Mouse (Mus musculus) erythroid progenitor cell, adult 5-6 weeks (primary cell): ENCODE data around the gene Ankrd53. TPM values are rescaled to one million over a fixed set of nuclear protein-coding genes. Genes with fewer than 3 reads are reported as not detected.
"Not testable (repeated sequence)": the region's sequence is repeated elsewhere in the genome, so short reads cannot be mapped to it uniquely, and the experiment has no call there.

ENCODE experiments used
- ATAC-seq: replicated peaks from 2 replicates; pipeline ENCODE4 v1.8.0; 2016; ENCODE audit warnings: moderate number of reproducible peaks, mild to moderate bottlenecking, moderate TSS enrichment, inconsistent platforms; ENCODE audit not compliant: poor library complexity, low FRiP score, severe bottlenecking
- total RNA-seq, 2 experiments: library from RNA; stranded (forward) in 1 of 2; stranded (reverse) in 1 of 2; fragments of 150-400 nt in 1 of 2; fragments of 186-747, 209-891 nt in 1 of 2; gene quantifications; 2 replicates each; pipeline versions ENCODE4 v1.2.3 to v1.2.4; 2015 to 2017; ENCODE audit warnings: low replicate concordance in 2 of 2

The Ankrd53 gene
- total RNA-seq, 2 experiments from 2014 or later, result not detected

- ATAC-seq, result no peak
Measured at GRCm38 (mm10) chr6:83756051-83756450, 6.4 kb upstream of the Ankrd53 start.

- ATAC-seq, result no peak
Measured at GRCm38 (mm10) chr6:83762880-83763431, 512 bp downstream of the Ankrd53 start.

DNA sequence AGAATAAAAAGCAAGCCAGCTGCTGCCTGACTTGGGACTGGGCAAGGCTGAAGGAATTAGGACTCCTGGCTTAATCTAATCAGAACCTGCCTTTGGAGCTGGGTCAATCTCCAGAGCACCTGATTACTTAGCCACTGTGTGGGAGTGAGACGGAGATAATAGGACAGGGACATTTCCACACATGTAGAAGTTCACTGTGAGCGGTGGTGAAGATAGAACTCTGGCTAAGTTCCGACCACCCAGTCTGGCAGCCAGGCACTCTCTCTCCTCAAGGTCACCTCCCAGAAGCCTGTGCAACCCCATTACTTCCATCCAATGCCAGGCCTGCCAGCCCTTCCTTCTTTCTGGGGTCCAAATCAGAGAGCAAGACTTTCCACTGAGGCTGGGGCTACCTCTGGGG, 4.5 kb downstream of the Ankrd53 start:
- no peak for ATAC-seq

DNA sequence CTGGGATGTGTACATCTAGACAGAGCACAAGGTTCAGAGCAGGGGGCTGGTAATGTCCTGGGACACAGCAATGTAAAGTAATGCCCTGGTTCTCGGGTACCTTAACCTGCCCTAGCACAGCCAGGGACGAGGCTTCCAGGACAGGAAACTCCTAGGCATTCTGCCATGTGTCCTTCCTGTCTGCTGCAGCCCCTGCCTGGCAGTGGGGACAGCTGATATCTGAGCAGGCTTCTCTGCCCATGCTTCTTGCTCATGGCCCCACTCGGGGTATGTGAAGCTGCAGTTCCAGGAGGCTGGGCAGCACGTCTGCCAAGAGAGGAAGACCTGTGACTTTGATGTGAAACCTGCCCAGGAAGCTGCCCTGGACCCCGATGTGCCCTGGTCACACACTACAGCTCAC, 6.0 kb downstream of the Ankrd53 start:
- ATAC-seq, result no peak

- ATAC-seq, result no peak
Measured at GRCm38 (mm10) chr6:83774126-83774525, 11.7 kb downstream of the Ankrd53 start.

DNA sequence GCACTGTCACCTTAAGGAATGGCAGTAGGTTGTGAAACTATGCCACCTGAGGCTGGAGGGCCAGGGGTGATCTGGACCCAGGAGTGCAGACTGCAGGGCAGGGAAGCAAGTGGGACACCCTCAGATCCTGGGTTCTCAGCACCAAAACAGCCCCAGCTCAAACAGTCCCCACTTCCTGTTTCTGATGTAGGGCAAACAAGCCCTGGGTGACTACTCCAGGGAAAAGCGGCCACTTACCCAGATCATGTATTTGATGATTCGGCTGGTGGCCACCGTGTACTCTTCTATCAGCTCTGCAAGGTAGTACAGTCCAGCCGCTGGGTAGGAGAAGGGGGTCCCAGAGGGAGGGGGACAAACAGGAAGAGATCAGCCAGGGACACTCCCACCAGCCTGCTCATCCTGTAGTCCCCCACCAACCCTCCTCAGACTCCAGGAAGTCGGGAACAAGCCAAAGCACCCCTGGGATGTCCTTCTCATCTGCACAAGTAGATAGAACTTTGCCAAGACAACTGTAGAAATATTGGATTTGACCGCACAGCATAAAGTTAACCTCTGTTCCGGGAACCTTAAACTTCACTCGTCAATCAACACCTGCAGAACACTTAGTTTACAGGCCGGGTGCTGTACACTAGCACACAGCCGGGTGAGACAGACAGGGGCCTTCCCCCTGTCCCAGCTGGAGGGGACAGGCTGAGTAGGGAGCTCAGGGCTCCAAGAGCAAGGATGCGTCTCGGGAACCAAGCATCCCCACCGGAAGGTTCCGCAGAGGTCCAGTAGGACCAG, 12.5 kb downstream of the Ankrd53 start:
- 0 out of 2 replicates have a peak, but pooled peaks have one; percentile 10 for ATAC-seq

DNA sequence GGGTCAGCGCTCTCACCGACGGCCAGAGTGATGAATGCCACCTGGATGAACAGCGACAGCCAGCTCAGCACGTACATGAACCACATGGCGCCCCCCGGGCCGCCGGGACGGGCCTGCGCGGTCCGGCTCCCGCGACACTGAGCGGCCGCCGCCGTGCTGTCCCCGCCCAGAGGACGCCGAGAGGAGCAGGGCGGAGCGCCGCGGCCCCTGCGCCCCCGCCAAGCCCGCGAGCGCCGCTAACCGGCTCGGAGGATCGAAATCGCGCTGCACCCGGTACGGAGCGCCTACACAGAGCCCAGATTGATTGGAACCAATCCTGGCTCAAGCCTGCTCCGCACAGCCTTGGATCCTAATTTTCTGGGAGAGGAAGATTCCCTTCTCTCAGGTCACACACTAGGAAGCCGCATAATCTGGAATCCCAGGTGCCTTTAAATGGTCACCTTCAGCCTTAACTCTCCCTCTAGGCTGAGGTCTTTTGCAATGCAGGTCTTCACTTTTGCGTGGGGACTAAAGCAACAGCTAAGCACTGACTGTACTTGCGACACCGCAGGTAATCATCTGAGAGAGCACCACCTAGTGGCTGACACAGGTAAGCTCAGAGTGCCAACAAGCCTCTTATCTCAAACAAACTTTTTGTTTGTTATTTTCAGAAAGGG, 13.3 kb downstream of the Ankrd53 start, which contains the start of gene Tex261:
Tex261 (minus strand) TSS at position 176 of the 656 bp plus-strand sequence.
- peak; percentile 85 for ATAC-seq

GRCm38 (mm10) chr6:83778306-83778705, 15.9 kb downstream of the Ankrd53 start:
- no peak for ATAC-seq

- ATAC-seq, result 0 out of 2 replicates have a peak, but pooled peaks have one; percentile 60
Measured at GRCm38 (mm10) chr6:83779026-83779425, 16.6 kb downstream of the Ankrd53 start.

DNA sequence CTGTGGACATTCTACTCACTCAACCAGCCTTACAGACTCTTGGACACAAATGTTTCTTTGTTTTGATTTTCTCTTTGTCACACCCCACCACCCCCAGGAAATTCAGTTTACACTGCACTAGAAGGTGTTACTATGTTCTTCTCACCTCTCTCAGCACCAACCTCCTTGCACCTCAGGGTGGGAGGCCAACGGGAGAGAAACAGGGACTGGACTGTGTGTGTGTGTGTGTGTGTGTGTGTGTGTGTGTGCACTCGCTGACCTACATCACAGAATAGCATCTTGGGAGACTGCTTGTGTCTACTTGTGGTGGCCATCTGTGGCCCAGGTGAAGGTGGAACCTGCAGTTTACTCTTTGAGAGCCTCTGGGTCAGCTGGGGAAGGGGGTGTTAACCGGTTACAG, 24.0 kb downstream of the Ankrd53 start:
- no peak for ATAC-seq

GRCm38 (mm10) chr6:83788554-83788953, 26.1 kb downstream of the Ankrd53 start:
- no peak for ATAC-seq

- ATAC-seq, result not testable (repeated sequence)
Measured at GRCm38 (mm10) chr6:83790533-83790932, 28.1 kb downstream of the Ankrd53 start.

- ATAC-seq, result no peak
Measured at GRCm38 (mm10) chr6:83791251-83791890, 28.9 kb downstream of the Ankrd53 start.

DNA sequence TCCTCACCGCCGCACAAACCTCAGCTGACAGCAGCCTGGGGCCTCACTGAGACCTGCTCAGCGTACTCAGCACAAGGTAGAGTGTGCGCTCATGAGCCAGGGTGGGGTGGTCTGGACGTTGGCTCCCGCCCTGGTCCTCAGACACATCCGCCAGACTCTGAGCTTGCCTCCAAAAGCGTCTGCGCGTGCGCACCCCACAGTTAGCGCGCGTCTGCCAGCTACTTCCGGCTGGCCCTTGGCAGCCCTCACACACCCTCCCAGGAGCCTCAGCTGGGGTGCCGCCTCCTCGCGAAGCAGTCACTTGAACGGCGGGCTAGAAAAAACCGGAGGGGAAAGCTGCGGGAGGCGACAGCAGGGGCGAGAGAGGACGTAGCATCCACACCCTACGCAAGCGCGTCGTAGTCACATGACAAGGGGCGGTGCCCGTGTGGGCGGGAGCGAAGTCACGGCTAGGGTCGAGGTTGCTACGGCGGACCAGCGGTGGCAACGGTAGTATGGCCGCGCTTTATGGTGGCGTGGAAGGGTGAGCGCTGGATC, 32.4 kb downstream of the Ankrd53 start, which contains the start of gene Nagk:
Nagk (plus strand) TSS at position 223 of the 537 bp plus-strand sequence.
- peak; percentile 94 for ATAC-seq

GRCm38 (mm10) chr6:83795492-83795900, 33.1 kb downstream of the Ankrd53 start:
- ATAC-seq, result no peak

DNA sequence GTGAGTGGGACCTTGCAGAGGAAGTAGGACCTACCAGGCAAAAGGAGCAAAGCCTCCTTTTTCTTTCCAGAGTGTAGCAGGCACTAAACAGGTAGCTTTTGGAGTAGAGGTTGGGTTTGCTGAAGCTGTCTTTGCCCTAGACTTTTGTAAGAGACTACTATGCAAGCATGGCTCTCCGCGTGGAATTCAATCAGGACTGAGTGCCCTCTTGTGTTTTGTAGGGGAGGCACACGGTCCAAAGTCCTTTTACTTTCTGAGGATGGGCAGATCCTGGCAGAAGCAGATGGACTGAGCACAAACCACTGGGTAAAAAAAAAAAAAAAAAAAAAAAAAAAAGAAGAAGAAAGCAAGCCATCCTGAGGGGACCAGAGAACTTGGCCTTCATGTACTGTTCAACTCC, 34.2 kb downstream of the Ankrd53 start:
- ATAC-seq, result no peak

- ATAC-seq, result no peak
Measured at GRCm38 (mm10) chr6:83802033-83802432, 39.6 kb downstream of the Ankrd53 start.

- ATAC-seq, result no peak
Measured at GRCm38 (mm10) chr6:83802846-83803245, 40.4 kb downstream of the Ankrd53 start.

GRCm38 (mm10) chr6:83815801-83816200, 53.4 kb downstream of the Ankrd53 start:
- no peak for ATAC-seq
